Mouse (Mus musculus) mammary gland, adult 2 months (tissue): Measurements from ENCODE around the gene Eif2b3. TPM values are rescaled to one million over a fixed set of nuclear protein-coding genes. Genes with fewer than 3 reads are reported as not detected.

Source experiments
- polyA plus RNA-seq: library from polyadenylated mRNA; depleted of rRNA; stranded (reverse); fragments of >200 nt; gene quantifications from 2 replicates; pipeline ENCODE4 v1.2.3, GENCODE M21; 2012; ENCODE audit warnings: low replicate concordance; rRNA removed

The Eif2b3 gene
- polyA plus RNA-seq = 4.5 and 12.2 TPM in 2 replicates

DNA sequence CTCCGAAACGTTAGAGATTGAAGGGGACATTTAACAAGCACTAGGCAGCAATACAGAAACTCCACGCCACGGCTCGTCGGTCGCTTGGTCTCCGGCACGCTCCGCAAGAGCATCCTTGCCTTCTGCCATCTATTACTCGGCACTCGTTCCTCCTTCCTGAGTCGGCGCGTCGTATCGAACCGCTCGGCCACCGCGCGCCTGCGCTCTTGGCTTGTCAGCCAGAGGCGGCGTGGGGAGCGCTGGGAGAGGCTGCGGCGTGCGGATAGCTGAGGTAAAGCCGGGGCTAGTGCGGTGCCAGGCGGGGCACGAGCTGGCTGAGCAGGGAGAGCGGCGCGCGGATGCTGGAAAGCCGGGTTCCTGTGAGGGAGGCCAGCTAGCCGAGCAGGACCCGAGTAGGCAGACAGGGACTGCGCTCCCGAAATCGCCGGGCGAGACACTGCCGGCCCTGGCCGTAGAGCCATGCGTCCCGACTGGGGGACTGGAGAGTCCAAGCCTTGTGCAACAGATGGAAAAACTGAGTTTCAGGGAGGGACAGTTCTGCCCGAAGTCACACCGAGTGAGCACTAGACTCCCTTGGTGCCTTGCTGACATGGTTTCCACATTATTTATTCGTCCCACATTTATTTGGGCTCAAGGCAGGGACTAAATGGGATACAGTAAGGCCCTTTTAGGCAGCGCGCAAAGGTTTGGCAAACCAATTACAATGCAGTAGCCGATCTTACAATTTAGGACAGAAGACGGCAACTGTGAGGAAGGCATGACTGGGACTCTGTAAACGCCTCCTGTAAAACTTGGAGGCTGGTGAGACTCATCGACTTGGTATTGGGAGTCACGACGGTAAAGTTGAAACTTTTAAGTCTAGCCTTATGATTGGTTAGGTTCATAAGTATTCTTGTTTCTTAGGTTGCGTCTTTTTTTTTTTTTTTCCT lies at the start of gene Eif2b3:
TSS of gene Eif2b3 (plus strand) at position 197 of the 929 bp plus-strand sequence.

DNA sequence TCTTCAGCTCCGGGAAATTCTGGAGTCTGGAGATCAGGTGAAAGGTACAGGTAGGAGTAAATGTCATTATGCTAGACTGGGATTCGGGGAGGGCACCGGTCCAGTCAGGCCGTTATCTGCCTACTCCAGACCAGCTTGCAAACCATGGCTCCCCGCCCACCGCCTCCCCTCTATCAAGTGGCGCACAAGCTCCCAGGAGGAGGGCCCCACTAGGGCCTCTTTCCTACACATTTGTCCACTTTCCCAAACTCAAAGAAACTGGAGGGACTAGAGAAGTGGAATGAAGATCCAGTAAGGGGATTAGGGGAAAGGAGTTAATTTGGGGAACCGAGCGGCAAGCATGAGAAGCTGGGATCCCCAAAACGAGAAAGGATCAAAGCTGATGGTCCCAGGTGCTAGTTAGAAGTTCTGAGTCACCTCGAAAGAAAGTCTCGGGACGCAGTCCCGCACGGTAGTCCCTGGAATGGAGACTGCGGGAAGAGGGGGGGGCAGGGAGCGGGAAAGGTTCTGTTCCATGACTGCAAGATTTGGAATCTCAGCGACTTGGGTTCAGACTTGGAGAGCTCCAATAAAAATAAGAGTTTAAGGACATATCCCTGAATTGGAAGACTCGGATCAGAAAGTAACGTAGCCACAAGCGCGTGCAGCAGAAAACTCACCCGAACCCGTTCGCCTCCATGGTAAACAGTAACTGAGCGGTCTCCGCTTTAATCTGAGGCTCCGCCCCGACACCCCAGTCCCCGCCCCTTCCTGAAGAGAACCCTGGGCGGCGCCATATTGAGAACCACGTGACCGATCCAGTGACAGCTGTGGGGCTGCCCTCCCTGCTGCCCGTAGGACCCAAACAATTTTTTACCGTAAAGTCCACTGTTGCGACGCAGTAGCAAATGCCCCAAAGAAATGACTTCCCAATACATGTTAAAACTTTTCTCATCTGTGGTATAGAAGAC lies 25.3 kb upstream of the Eif2b3 start, which contains the start of gene Urod:
TSS of gene Urod (minus strand) at position 742 of the 950 bp plus-strand sequence.

GRCm38 (mm10) chr4:116995131-116995797 lies 23.9 kb upstream of the Eif2b3 start, which contains the start of gene Hectd3:
Hectd3 (plus strand) TSS chr4:116995317.

GRCm38 (mm10) chr4:117095551-117096452 lies 76.6 kb downstream of the Eif2b3 start, which contains the start of gene Ptch2:
Ptch2 (plus strand) TSS chr4:117096075.

GRCm38 (mm10) chr4:117125348-117125909 lies 106.2 kb downstream of the Eif2b3 start, which contains the start of gene Btbd19:
Btbd19 (minus strand) TSS chr4:117125725.

DNA sequence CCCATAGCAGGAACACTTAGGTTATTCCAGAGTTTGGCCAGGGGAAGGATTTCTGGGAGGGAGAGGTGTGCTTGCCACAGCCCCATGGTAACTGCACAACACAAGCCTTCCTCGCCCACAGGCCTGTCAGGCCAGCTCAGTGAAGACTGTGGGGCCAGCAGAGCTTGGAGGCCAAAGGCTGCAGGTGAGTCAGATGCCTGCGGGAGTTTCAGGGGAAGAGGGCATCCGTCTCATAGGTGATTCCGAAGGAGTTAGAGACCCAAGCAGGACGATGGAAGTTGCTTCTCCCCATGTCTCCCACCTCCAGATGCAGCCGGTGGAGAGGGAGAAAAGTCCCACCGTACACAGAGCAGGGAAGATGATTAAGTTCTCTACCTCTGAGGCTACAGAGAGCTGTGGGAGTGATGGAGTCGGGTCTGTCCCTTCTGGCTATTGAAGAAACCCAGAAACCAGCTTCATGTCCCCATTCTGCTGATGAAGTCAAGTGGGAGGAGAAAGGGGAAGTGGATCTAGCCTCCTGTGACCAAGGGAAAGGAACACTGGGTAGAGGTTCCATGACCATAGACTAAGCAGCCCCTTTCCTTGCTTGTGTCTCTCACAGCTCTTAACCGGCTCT lies 107.6 kb downstream of the Eif2b3 start, which contains the start of gene Tctex1d4:
TSS of gene Tctex1d4 (plus strand) at position 120 of the 616 bp plus-strand sequence.

GRCm38 (mm10) chr4:117133817-117134600 lies 114.8 kb downstream of the Eif2b3 start, which contains the start of gene Plk3:
Plk3 (minus strand) TSS chr4:117133963.

Other genes with a start within 250 kb of the Eif2b3 start
- gene Toe1, start 211.8 kb upstream of the Eif2b3 start, polyA plus RNA-seq = 20.0 and 22.5 TPM in 2 replicates
- 7.7 and 12.2 TPM in 2 replicates for gene Mutyh, start 211.7 kb upstream of the Eif2b3 start, polyA plus RNA-seq
- 2.0 and 2.8 TPM in 2 replicates for gene Hpdl, start 197.7 kb upstream of the Eif2b3 start, polyA plus RNA-seq
- 0.35 and 0.76 TPM in 2 replicates for gene Zswim5, start 142.0 kb upstream of the Eif2b3 start, polyA plus RNA-seq
- 59.4 and 86.6 TPM in 2 replicates for gene Urod, start 25.0 kb upstream of the Eif2b3 start, polyA plus RNA-seq
- 58.6 and 76.9 TPM in 2 replicates for gene Hectd3, start 24.1 kb upstream of the Eif2b3 start, polyA plus RNA-seq
- gene Ptch2, start 76.7 kb downstream of the Eif2b3 start, polyA plus RNA-seq = 18.6 and 27.1 TPM in 2 replicates
- 13.6 and 23.0 TPM in 2 replicates for gene Btbd19, start 106.3 kb downstream of the Eif2b3 start, polyA plus RNA-seq
- gene Tctex1d4, start 107.4 kb downstream of the Eif2b3 start, polyA plus RNA-seq = 0.24 and 0.92 TPM in 2 replicates
- 11.7 and 15.2 TPM in 2 replicates for gene Plk3, start 114.6 kb downstream of the Eif2b3 start, polyA plus RNA-seq
- gene Rps8, start 136.8 kb downstream of the Eif2b3 start, polyA plus RNA-seq = 496 TPM in 2 replicates
- 0.75 and 0.90 TPM in 2 replicates for gene Kif2c, start 163.2 kb downstream of the Eif2b3 start, polyA plus RNA-seq
- gene Tmem53, start 232.5 kb downstream of the Eif2b3 start, polyA plus RNA-seq = 76.0 and 76.7 TPM in 2 replicates
- gene Armh1, start 232.7 kb downstream of the Eif2b3 start, polyA plus RNA-seq = 0.41 and 0.47 TPM in 2 replicates